Mouse (Mus musculus) embryonic facial prominence, embryonic 12.5 days (tissue): ENCODE measurements around the gene Thumpd1. TPM values are rescaled to one million over a fixed set of nuclear protein-coding genes. Genes with fewer than 3 reads are reported as not detected.

Experiments used
- ATAC-seq: fragments of 200-750 bp; cut with Nextera tagmentation; 2 replicates; pipeline ENCODE4 v1.8.0; 2017; ENCODE audit not compliant: insufficient number of reproducible peaks, insufficient read depth, low FRiP score, low TSS enrichment
- H3K27ac ChIP-seq: fragments of 300-500 bp; sonication (generic); 2 replicates; pipeline ENCODE4 v1.5.1; 2016; ENCODE audit warnings: mild to moderate bottlenecking
- H3K27me3 ChIP-seq: fragments of 300-500 bp; sonication (generic); 2 replicates; pipeline ENCODE4 v1.6.1; 2016; ENCODE audit warnings: mild to moderate bottlenecking, moderate library complexity
- H3K36me3 ChIP-seq: fragments of 300-500 bp; sonication (generic); 2 replicates; pipeline ENCODE4 v1.6.1; 2016; ENCODE audit warnings: mild to moderate bottlenecking
- H3K4me1 ChIP-seq: fragments of 300-500 bp; sonication (generic); 2 replicates; pipeline ENCODE4 v1.6.1; 2016
- H3K4me2 ChIP-seq: fragments of 300-500 bp; sonication (generic); replicated peaks from 2 replicates; pipeline ENCODE4 v1.6.1; 2016; ENCODE audit warnings: mild to moderate bottlenecking, moderate library complexity
- H3K4me3 ChIP-seq: fragments of 300-500 bp; sonication (generic); 2 replicates; pipeline ENCODE4 v1.5.1; 2016; ENCODE audit warnings: mild to moderate bottlenecking
- H3K9ac ChIP-seq: fragments of 300-500 bp; sonication (generic); 2 replicates; pipeline ENCODE4 v1.6.1; 2016; ENCODE audit warnings: mild to moderate bottlenecking, moderate library complexity
- H3K9me3 ChIP-seq: fragments of 300-500 bp; sonication (generic); 2 replicates; pipeline ENCODE4 v1.6.1; 2016; ENCODE audit warnings: mild to moderate bottlenecking, moderate library complexity
- WGBS: fragments of 180-500 bp; shearing (Covaris S2); methylation state at CpG from one replicate; pipeline ENCODE4 v1.1.7; 2016; 5-methylcytosine and 5-hydroxymethylcytosine counted together
- polyA plus RNA-seq: library from polyadenylated mRNA; unstranded; fragments of >200 nt; fragmentation: Nextera tagmentation; extraction: Ambion mirVana; gene quantifications from 2 replicates; pipeline ENCODE4 v1.2.1, GENCODE M21; 2016

Gene Thumpd1
- polyA plus RNA-seq, 1 experiment from 2014 or later, result 93.7 TPM

DNA sequence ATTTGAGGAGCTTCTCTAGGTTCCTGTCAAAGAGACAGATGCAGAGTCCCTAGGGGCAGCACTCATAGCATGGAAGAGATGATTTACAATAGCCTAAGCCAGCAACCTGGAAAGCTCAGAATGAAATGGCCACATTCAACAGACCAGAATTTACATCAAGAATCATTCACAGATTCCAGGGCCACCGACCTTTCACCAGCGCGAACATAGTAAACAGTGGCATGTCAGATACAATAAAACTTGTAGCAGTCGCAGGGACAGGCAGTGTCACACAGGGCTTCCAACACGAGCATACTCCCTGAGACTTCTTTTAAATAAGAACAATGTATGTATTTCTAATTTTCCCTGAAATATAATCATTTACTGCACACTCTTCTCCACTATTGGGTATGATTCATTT is 50.2 kb downstream of the Thumpd1 start:
- 76% methylated on average over 5 of the region's 5 CpGs for WGBS

DNA sequence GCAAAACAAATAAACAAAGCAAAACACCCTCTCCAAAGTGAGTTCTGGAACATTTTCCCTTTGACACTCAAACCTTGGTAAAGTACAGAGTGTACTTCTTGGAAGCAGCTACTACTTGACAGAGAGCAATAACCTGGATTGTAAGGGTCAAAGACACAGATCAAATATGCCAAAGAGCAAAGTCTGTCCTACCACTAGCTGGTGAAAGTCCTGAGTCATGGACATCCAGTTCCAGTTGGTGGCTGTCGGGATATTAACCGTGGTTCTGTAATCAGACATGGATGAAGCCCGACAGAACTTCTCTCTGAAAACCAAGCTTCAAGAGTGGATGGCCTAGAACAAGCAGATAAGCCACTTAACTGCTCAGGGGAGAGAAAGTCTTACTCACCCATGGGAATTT is 52.7 kb downstream of the Thumpd1 start:
- Histone ChIP-seq H3K36me3 (no peaks in the 10 kb centered on the region), H3K4me3 (no peak overlapping the region), H3K27ac (no peak overlapping the region), H3K9ac (no peak overlapping the region), H3K27me3 (no peaks in the 10 kb centered on the region), H3K4me1 (no peaks in the 10 kb centered on the region), H3K9me3 (no peaks in the 10 kb centered on the region), H3K4me2 (no peak overlapping the region)
- no peak for ATAC-seq
- 89% methylated on average over 3 of the region's 3 CpGs for WGBS

More for the DNA sequence above, 50.2 kb downstream of the Thumpd1 start:
- ATAC-seq, result no peak
- no peak overlapping the region for H3K9ac ChIP-seq
- H3K9me3 ChIP-seq, result no peaks in the 10 kb centered on the region
- H3K36me3 ChIP-seq, result no peaks in the 10 kb centered on the region
- no peak overlapping the region for H3K4me3 ChIP-seq
- no peaks in the 10 kb centered on the region for H3K27me3 ChIP-seq
- H3K4me2 ChIP-seq, result no peak overlapping the region
- no peaks in the 10 kb centered on the region for H3K4me1 ChIP-seq
- no peak overlapping the region for H3K27ac ChIP-seq

Other genes starting within 250 kb of the Thumpd1 start
- gene Umod, start 241.5 kb downstream of the Thumpd1 start, polyA plus RNA-seq, result not detected in 2 replicates
- not detected in 2 replicates for gene Acsm5, start 201.3 kb downstream of the Thumpd1 start, polyA plus RNA-seq
- not detected in 2 replicates for gene Pdilt, start 197.3 kb downstream of the Thumpd1 start, polyA plus RNA-seq
- gene Acsm2, start 166.5 kb downstream of the Thumpd1 start, polyA plus RNA-seq, result not detected in 2 replicates
- not detected in 2 replicates for gene Acsm1, start 113.8 kb downstream of the Thumpd1 start, polyA plus RNA-seq
- gene Acsm4, start 30.8 kb downstream of the Thumpd1 start, polyA plus RNA-seq, result 3.9 and 5.3 TPM in 2 replicates
- 0.05 and 0.25 TPM in 2 replicates for gene Acsm3, start 40.1 kb upstream of the Thumpd1 start, polyA plus RNA-seq
- gene Rexo5, start 73.2 kb upstream of the Thumpd1 start, polyA plus RNA-seq, result 28.3 and 33.0 TPM in 2 replicates
- 30.2 and 30.7 TPM in 2 replicates for gene Eri2, start 73.3 kb upstream of the Thumpd1 start, polyA plus RNA-seq
- 11.0 and 11.5 TPM in 2 replicates for gene Lyrm1, start 175.1 kb upstream of the Thumpd1 start, polyA plus RNA-seq
- 12.5 and 13.4 TPM in 2 replicates for gene Dcun1d3, start 175.5 kb upstream of the Thumpd1 start, polyA plus RNA-seq